Comparison of ENCODE assay signal across 9 mouse cellular contexts in the genomic region with DNA sequence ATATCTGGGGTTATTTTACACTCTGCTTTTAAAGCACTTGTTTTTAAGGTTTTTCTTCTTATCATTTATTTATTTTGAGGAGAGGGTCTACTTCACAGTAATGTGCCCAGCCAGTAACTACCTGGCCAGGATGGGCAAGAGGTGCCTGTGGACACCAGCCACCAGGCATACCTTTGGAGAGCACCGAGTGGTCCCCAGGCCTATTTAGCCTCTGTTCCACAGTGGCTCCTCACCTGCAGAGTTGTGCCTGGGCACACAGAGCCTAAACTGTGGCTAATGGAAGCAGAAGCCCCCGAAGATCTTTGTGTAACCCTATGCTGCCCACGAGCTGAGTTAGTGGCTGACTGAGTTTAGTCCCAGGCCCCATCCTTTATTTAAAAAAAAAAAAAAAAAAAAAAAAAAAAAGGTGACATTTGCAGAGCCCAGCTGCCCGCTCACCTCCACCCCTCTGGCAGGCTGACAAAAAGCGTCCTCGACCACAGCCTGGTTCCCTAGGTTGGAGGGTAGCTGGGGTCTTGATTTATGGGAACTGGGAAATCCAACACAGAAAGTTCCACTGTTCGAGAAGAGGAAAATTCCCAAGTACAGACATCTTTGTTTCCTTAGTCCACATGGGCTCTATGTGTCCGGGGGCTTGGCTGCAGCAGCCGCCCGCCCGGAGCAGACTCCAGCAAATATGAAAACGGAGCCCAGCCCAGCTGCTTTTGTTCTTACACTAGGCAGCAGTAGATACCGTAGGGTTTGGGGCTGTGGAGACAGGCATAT. TPM values are rescaled to one million over a fixed set of nuclear protein-coding genes. Genes with fewer than 3 reads are reported as not detected.
DNase-seq lines count a peak whose midpoint lies in the region; ATAC-seq lines count a peak whose summit lies in the region.
"Had no signal": no experiment of that assay in that cellular context is flagged by ENCODE, and none has a peak within 500 bp of the region (broad histone marks: within the 10 kb centered on the region; RNA-seq: fewer than 3 reads in every experiment).

No protein-coding gene starts in this region.

- peaks cover 2 to 5% of the 10 kb centered on the region in 2 experiments; a peak in 1 of 4 replicates for H3K4me1 ChIP-seq in heart, embryonic 14.5 days (ENCODE audit: control insufficient read depth in 2 of 2, insufficient read depth in 2 of 2, low read length in 2 of 2)
- H3K4me1 ChIP-seq in intestine, embryonic 16.5 days (ENCODE audit: control insufficient read depth, insufficient read depth, low read length) = peaks cover 31% of the 10 kb centered on the region

- no peak overlapping the region for H3K4me2 ChIP-seq in heart, embryonic 14.5 days (ENCODE audit: low read length)
- H3K4me2 ChIP-seq in intestine, embryonic 16.5 days (ENCODE audit: low read depth, low read length) = peak overlapping the region; percentile 13; the same call in 1 of the 2 replicates

- peaks cover 47% of the 10 kb centered on the region for H3K36me3 ChIP-seq in heart, embryonic 14.5 days (ENCODE audit: control insufficient read depth, insufficient read depth, low read length)
- H3K36me3 ChIP-seq in intestine, embryonic 16.5 days (ENCODE audit: control insufficient read depth, insufficient read depth, low read length) = no peaks in the 10 kb centered on the region

- H3K4me3 ChIP-seq in heart, embryonic 14.5 days (ENCODE audit: control insufficient read depth in 1 of 2, insufficient read depth in 1 of 2, low read depth in 1 of 2, low read length in 2 of 2) = no peak overlapping the region
- H3K4me3 ChIP-seq in intestine, embryonic 16.5 days (ENCODE audit: low read length) = no peak overlapping the region

- ATAC-seq in heart, embryonic 14.5 days (ENCODE audit: insufficient number of reproducible peaks, insufficient read depth, low FRiP score, low read depth) = no peak
- no peak for ATAC-seq in intestine, embryonic 16.5 days

- no peaks in the 10 kb centered on the region for H3K9me3 ChIP-seq in heart, embryonic 14.5 days (ENCODE audit: control insufficient read depth, low read length)
- H3K9me3 ChIP-seq in intestine, embryonic 16.5 days (ENCODE audit: control insufficient read depth, low read length) = no peaks in the 10 kb centered on the region

- H3K9ac ChIP-seq in heart, embryonic 14.5 days (ENCODE audit: low read length) = 0 out of 2 replicates have a peak overlapping the region, but pooled peaks have one; percentile 30
- peak overlapping the region; percentile 49 for H3K9ac ChIP-seq in intestine, embryonic 16.5 days (ENCODE audit: low read depth, low read length)

- WGBS in heart, embryonic 14.5 days = 63% methylated on average over 13 of the region's 13 CpGs
- 39% methylated on average over 13 of the region's 13 CpGs for WGBS in intestine, embryonic 16.5 days

- no peak overlapping the region for H3K27ac ChIP-seq in heart, embryonic 14.5 days (replicated peaks in 1 of 2; ENCODE audit: control insufficient read depth in 1 of 2, insufficient read depth in 1 of 2, low read depth in 2 of 2, low read length in 2 of 2)
- peak overlapping the region; percentile 27; the same call in 1 of the 2 replicates for H3K27ac ChIP-seq in intestine, embryonic 16.5 days (ENCODE audit: low read length)
- H3K27ac ChIP-seq: macrophage had no signal

- no peak for DNase-seq in heart, adult 9 months (ENCODE audit: low spot score in 2 of 2)
- DNase-seq in right cerebral cortex, postnatal 14 days = peak; percentile 32
- no peak for DNase-seq in right cerebral cortex, adult 2 months (ENCODE audit: low spot score in 2 of 2)
- no peak for DNase-seq in spleen, postnatal 36 days (ENCODE audit: low spot score in 2 of 2)
- DNase-seq in embryo, embryonic 10.5 days (ENCODE audit: low spot score) = no peak
- DNase-seq in T-cell, adult 2 months (ENCODE audit: low spot score) = no peak

- no peaks in the 10 kb centered on the region for H3K27me3 ChIP-seq in heart, embryonic 14.5 days (ENCODE audit: control insufficient read depth, insufficient read depth, low read length)
- H3K27me3 ChIP-seq in intestine, embryonic 16.5 days (replicated peaks; ENCODE audit: control insufficient read depth, insufficient read depth, low read length) = no peaks in the 10 kb centered on the region

RNA-seq across cellular contexts. Expression of a gene that starts 54.1 kb away (rescaled TPM):
- polyA plus RNA-seq in heart, embryonic 14.5 days (2014; fragmentation: Nextera tagmentation; extraction: Ambion mirVana) = 8.8 and 10.6 TPM in 2 replicates
- polyA plus RNA-seq in intestine, embryonic 16.5 days (2015; fragmentation: Nextera tagmentation; extraction: Ambion mirVana) = 31.0 and 37.6 TPM in 2 replicates
- polyA plus RNA-seq: macrophage had no signal
